Mouse (Mus musculus): ENCODE results near the gene Rps6ka6. TPM values are rescaled to one million over a fixed set of nuclear protein-coding genes. Genes with fewer than 3 reads are reported as not detected.

The Rps6ka6 gene
- polyA plus RNA-seq (2017; shearing (Covaris generic)): not detected

GRCm38 (mm10) chrX:111537859-111538258 is at the start of gene Rps6ka6:
Rps6ka6 (minus strand) TSS chrX:111537959.

Other genes with a start within 250 kb of the Rps6ka6 start
- gene Hdx, start 159.1 kb upstream of the Rps6ka6 start, polyA plus RNA-seq (2017; shearing (Covaris generic)): not detected